Mouse (Mus musculus): ENCODE results near the gene Kcng3.

DNA sequence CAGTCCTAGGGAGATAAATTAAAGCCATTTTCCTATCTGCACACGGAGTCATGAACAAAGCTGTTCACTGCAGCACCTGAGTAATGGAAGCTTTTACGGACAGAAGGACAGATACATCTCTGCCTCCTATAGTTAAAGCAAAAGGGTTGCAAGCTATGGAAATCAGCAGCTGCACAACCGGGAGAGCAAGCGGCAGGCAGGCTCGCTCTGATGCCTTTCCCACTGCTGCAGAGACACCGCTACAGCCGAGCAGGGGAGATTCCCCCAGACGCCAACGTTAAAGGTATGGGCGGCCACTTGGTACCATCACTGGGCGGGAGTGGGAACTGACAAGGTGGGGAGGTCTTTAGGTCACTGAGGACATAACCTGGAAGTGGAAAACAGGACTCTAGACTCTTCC lies 17.8 kb downstream of the Kcng3 start:
- TF ChIP-seq CTCF (IDR thresholded peaks at IDR 0.05; ENCODE audit: borderline replicate concordance, insufficient read depth, low read depth, low read length) (no peak), POLR2A (IDR thresholded peaks at IDR 0.05; ENCODE audit: borderline replicate concordance, insufficient read depth, low read length) (no peak)
